Mouse (Mus musculus) adrenal gland, postnatal 14 days (tissue): ENCODE measurements around the gene Glyat. TPM values are rescaled to one million over a fixed set of nuclear protein-coding genes. Genes with fewer than 3 reads are reported as not detected.

Experiments used
- DNase-seq: peaks from one replicate; pipeline ENCODE4 v3.0.0; 2021; ENCODE audit warnings: mixed read lengths
- total RNA-seq: library from RNA; stranded (reverse); gene quantifications from 2 replicates; pipeline ENCODE4 v1.2.3, GENCODE M21; 2021

Gene Glyat
- total RNA-seq, 1 experiment from 2014 or later, result 8.6 TPM

GRCm38 (mm10) chr19:12684638-12685037 is 51.5 kb downstream of the Glyat start:
- no peak for DNase-seq

DNA sequence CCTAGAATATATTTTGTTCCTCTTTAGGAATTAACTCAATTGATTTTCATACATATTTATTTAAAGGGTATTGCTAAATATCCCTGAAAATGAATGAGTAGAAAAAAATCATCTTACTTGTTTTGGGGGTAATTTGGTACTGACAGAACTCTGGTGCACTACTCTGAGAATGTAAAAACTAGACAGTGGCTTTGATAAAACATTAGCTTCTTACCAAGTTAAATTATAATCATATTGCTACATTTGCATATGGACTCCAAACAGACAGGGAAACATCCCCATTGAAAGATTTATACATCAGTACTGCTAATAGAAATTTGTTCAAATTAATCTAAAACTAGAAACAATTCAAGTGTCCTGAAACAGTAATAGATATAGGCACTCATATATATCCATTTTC is 52.1 kb downstream of the Glyat start:
- DNase-seq, result no peak

- no peak for DNase-seq
Measured at GRCm38 (mm10) chr19:12695590-12695989, 62.5 kb downstream of the Glyat start, which contains the start of gene Keg1. TSS of gene Keg1 (plus strand) at chr19:12695786.

DNA sequence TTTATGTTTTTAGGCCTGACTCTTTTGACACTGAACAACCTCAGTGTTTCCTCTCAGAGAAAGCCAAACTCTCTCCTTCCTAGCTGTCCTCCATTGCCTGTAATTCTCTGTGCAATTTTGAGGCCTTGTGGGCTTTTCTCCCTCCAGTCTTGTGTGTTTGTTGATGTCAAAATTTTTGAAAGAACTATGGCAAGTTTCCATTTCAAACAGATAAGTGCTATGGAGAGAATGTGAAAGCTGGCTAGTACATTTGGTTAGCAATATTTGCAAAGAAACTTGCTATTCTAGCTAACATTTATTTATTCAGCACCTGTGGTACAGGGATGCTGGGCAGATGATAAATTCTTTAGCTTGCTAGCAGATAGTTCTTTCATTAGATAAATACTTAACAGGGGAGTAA is 63.1 kb downstream of the Glyat start:
- DNase-seq, result no peak

Other genes starting within 250 kb of the Glyat start
- gene Olfr1440, start 246.0 kb upstream of the Glyat start, total RNA-seq, result not detected in 2 replicates
- not detected in 2 replicates for gene Olfr1441, start 215.9 kb upstream of the Glyat start, total RNA-seq
- not detected in 2 replicates for gene Pfpl, start 205.4 kb upstream of the Glyat start, total RNA-seq
- 10.8 and 18.2 TPM in 2 replicates for gene Mpeg1, start 172.5 kb upstream of the Glyat start, total RNA-seq
- gene Dtx4, start 131.9 kb upstream of the Glyat start, total RNA-seq, result 19.7 and 24.6 TPM in 2 replicates
- gene Fam111a, start 87.6 kb upstream of the Glyat start, total RNA-seq, result 10.4 and 12.1 TPM in 2 replicates
- gene Gm4952, start 33.3 kb upstream of the Glyat start, total RNA-seq, result 0.75 and 19.1 TPM in 2 replicates
- gene Olfr1442, start 37.1 kb downstream of the Glyat start, total RNA-seq, result not detected in 2 replicates
- not detected in 2 replicates for gene Olfr1443, start 44.8 kb downstream of the Glyat start, total RNA-seq
- gene Keg1, start 62.5 kb downstream of the Glyat start, total RNA-seq, result 5.9 TPM in 1 of 2 replicates, not detected in the other
- 2.9 and 3.0 TPM in 2 replicates for gene Cntf, start 132.3 kb downstream of the Glyat start, total RNA-seq
- gene Zfp91, start 162.8 kb downstream of the Glyat start, total RNA-seq, result 87.0 and 88.4 TPM in 2 replicates
- 1.4 and 5.1 TPM in 2 replicates for gene Lpxn, start 162.9 kb downstream of the Glyat start, total RNA-seq
- gene Gm5244, start 213.4 kb downstream of the Glyat start, total RNA-seq, result not detected in 2 replicates
- gene Olfr1444, start 224.0 kb downstream of the Glyat start, total RNA-seq, result not detected in 2 replicates